Mouse (Mus musculus) kidney, postnatal 0 days (tissue): ENCODE data around the gene Zfp800. TPM values are rescaled to one million over a fixed set of nuclear protein-coding genes. Genes with fewer than 3 reads are reported as not detected.
A peak's percentile ranks its signal among the peaks of the same experiment; 100 is the strongest.

Source experiments
- ATAC-seq: fragments of 200-750 bp; cut with Nextera tagmentation; replicated peaks from 2 replicates; pipeline ENCODE4 v1.8.0; 2017; ENCODE audit warnings: low read depth, moderate number of reproducible peaks, moderate TSS enrichment, moderate library complexity; ENCODE audit not compliant: low FRiP score
- DNase-seq: peaks from one replicate; pipeline ENCODE4 v3.0.0-alpha.2; 2016; ENCODE audit warnings: low spot score
- H3K27ac ChIP-seq: fragments of 300-500 bp; sonication (generic); 2 replicates; pipeline ENCODE4 v1.5.1; 2014; ENCODE audit warnings: mild to moderate bottlenecking
- H3K27me3 ChIP-seq: fragments of 300-500 bp; sonication (generic); 2 replicates; pipeline ENCODE4 v1.6.1; 2014; ENCODE audit warnings: low read length, mixed read lengths; ENCODE audit not compliant: insufficient read depth
- H3K36me3 ChIP-seq: fragments of 300-500 bp; sonication (generic); 2 replicates; pipeline ENCODE4 v1.6.1; 2014; ENCODE audit warnings: low read length, mixed read lengths; ENCODE audit not compliant: insufficient read depth
- H3K4me1 ChIP-seq: fragments of 300-500 bp; sonication (generic); replicated peaks from 2 replicates; pipeline ENCODE4 v1.6.1; 2014; ENCODE audit warnings: antibody characterized with exemption, low read length, mixed read lengths; ENCODE audit not compliant: insufficient read depth
- H3K4me2 ChIP-seq: fragments of 300-500 bp; sonication (generic); 2 replicates; pipeline ENCODE4 v1.6.1; 2014; ENCODE audit warnings: mild to moderate bottlenecking, low read length, moderate library complexity, mixed read lengths
- H3K4me3 ChIP-seq: fragments of 300-500 bp; sonication (generic); replicated peaks from 2 replicates; pipeline ENCODE4 v1.5.1; 2014; ENCODE audit warnings: low read depth, low read length
- H3K9ac ChIP-seq: fragments of 300-500 bp; sonication (generic); 2 replicates; pipeline ENCODE4 v1.6.1; 2014; ENCODE audit warnings: low read depth, low read length
- H3K9me3 ChIP-seq: fragments of 300-500 bp; sonication (generic); replicated peaks from 2 replicates; pipeline ENCODE4 v1.6.1; 2016; ENCODE audit warnings: low read length, inconsistent platforms, mixed read lengths
- CTCF ChIP-seq: IDR thresholded peaks from 2 replicates; pipeline ENCODE4 v1.5.1; 2016; ENCODE audit warnings: antibody characterized with exemption, low read depth, mild to moderate bottlenecking, moderate library complexity
- WGBS: fragments of 180-500 bp; shearing (Covaris S2); extraction: QIAGEN DNeasy Blood & Tissue Kit; methylation state at CpG from one replicate; pipeline ENCODE4 v1.1.7; 2014; 5-methylcytosine and 5-hydroxymethylcytosine counted together
- polyA plus RNA-seq: library from polyadenylated mRNA; unstranded; fragments of >200 nt; fragmentation: Nextera tagmentation; extraction: Ambion mirVana; gene quantifications from 2 replicates; pipeline ENCODE4 v1.2.1, GENCODE M21; 2015

Gene Zfp800
- polyA plus RNA-seq, 1 experiment from 2014 or later: 24.4 TPM

- ATAC-seq: no peak
- H3K36me3 ChIP-seq: no peaks in the 10 kb centered on the region
- no peak for TF ChIP-seq CTCF
- no peak for DNase-seq
- no peak overlapping the region for H3K9ac ChIP-seq
- H3K27me3 ChIP-seq: no peaks in the 10 kb centered on the region
- no peaks in the 10 kb centered on the region for H3K4me1 ChIP-seq
- no peak overlapping the region for H3K27ac ChIP-seq
- H3K4me2 ChIP-seq: no peak overlapping the region
- no peaks in the 10 kb centered on the region for H3K9me3 ChIP-seq
- 79% methylated on average over 3 of the region's 3 CpGs for WGBS
- no peak overlapping the region for H3K4me3 ChIP-seq
Observed at GRCm38 (mm10) chr6:28308929-28309328, 88.9 kb downstream of the Zfp800 start.

GRCm38 (mm10) chr6:28306702-28307101 lies 91.1 kb downstream of the Zfp800 start:
- no peak overlapping the region for H3K4me2 ChIP-seq
- no peak overlapping the region for H3K9ac ChIP-seq
- no peaks in the 10 kb centered on the region for H3K27me3 ChIP-seq
- no peak for TF ChIP-seq CTCF
- H3K36me3 ChIP-seq: no peaks in the 10 kb centered on the region
- no peak overlapping the region for H3K27ac ChIP-seq
- ATAC-seq: no peak
- H3K9me3 ChIP-seq: no peaks in the 10 kb centered on the region
- WGBS: 76% methylated on average over 2 of the region's 2 CpGs
- H3K4me3 ChIP-seq: no peak overlapping the region
- H3K4me1 ChIP-seq: no peaks in the 10 kb centered on the region
- no peak for DNase-seq

- no peak overlapping the region for H3K27ac ChIP-seq
- no peak for ATAC-seq
- no peaks in the 10 kb centered on the region for H3K27me3 ChIP-seq
- H3K4me3 ChIP-seq: no peak overlapping the region
- WGBS: 33% methylated on average over 8 of the region's 8 CpGs
- H3K9me3 ChIP-seq: no peaks in the 10 kb centered on the region
- no peak for DNase-seq
- no peaks in the 10 kb centered on the region for H3K36me3 ChIP-seq
- H3K4me2 ChIP-seq: no peak overlapping the region
- H3K4me1 ChIP-seq: no peaks in the 10 kb centered on the region
- no peak for TF ChIP-seq CTCF
- no peak overlapping the region for H3K9ac ChIP-seq
Observed at GRCm38 (mm10) chr6:28296306-28296705, 101.5 kb downstream of the Zfp800 start.

GRCm38 (mm10) chr6:28295581-28295980 lies 102.2 kb downstream of the Zfp800 start:
- 72% methylated on average over 7 of the region's 7 CpGs for WGBS
- ATAC-seq: no peak

DNA sequence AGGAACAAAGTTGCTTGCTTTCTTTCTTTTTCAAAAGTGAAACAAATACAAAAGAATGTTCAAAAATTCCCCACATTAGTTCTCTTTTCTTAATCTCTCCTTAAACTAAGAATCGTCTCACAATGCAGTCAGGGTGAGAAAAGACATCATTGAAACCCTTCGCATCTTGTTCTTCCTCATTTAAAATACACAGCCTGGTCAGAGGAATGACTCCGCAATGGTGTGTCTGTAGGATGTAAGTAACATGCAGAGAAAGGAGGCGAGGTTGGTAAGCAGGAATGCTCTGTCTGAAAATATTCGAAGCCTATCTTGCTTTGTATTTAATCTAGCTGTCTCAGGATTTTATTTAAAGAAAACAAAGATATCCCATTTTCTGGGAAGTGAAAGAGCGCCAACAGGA lies 105.0 kb downstream of the Zfp800 start:
- H3K4me2 ChIP-seq: no peak overlapping the region
- H3K9me3 ChIP-seq: no peaks in the 10 kb centered on the region
- TF ChIP-seq CTCF: no peak
- no peak overlapping the region for H3K9ac ChIP-seq
- no peak overlapping the region for H3K4me3 ChIP-seq
- DNase-seq: no peak
- no peaks in the 10 kb centered on the region for H3K36me3 ChIP-seq
- H3K27me3 ChIP-seq: no peaks in the 10 kb centered on the region
- no peak overlapping the region for H3K27ac ChIP-seq
- H3K4me1 ChIP-seq: no peaks in the 10 kb centered on the region
- no peak for ATAC-seq
- WGBS: 77% methylated on average over 6 of the region's 6 CpGs

More at GRCm38 (mm10) chr6:28295581-28295980, 102.2 kb downstream of the Zfp800 start:
- TF ChIP-seq CTCF: no peak
- Histone ChIP-seq H3K9ac (no peak overlapping the region), H3K9me3 (no peaks in the 10 kb centered on the region), H3K4me3 (no peak overlapping the region), H3K27ac (no peak overlapping the region), H3K27me3 (no peaks in the 10 kb centered on the region), H3K4me2 (no peak overlapping the region), H3K4me1 (no peaks in the 10 kb centered on the region), H3K36me3 (no peaks in the 10 kb centered on the region)
- no peak for DNase-seq

GRCm38 (mm10) chr6:28279886-28280285 lies 117.9 kb downstream of the Zfp800 start:
- Histone ChIP-seq H3K36me3 (no peaks in the 10 kb centered on the region), H3K27me3 (no peaks in the 10 kb centered on the region), H3K4me3 (no peak overlapping the region), H3K27ac (no peak overlapping the region), H3K4me2 (no peak overlapping the region), H3K4me1 (no peaks in the 10 kb centered on the region), H3K9ac (no peak overlapping the region), H3K9me3 (no peaks in the 10 kb centered on the region)
- 77% methylated on average over 2 of the region's 2 CpGs for WGBS
- DNase-seq (no peak), ATAC-seq (no peak)
- no peak for TF ChIP-seq CTCF

DNA sequence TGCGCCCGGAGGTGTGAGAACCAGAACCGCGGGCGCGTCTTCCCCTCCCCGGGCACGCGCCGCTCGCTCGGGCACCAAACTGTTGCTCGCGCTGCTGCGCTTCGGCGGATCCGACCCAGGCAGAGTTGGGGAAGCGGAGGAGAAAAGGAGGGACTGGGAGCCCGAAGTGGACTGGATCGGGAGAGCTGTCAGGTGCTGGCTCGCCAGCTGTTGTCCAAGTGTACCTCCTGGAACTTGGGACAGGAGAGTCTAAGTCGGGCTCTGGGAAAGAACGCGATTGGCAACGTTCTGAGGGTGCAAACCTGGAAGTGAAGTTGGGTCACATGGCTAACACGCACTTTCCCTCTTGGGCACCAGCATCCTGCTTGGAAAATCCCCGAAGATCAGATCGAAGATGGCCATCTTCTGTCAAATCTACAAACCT lies 135.6 kb downstream of the Zfp800 start:
- peak; percentile 68 for ATAC-seq
- under 1% methylated on average over 26 of the region's 29 CpGs for WGBS
- peak overlapping the region; percentile 87 for H3K4me3 ChIP-seq
- H3K4me2 ChIP-seq: peak overlapping the region; percentile 96
- TF ChIP-seq CTCF: no peak
- no peak for DNase-seq
- peak overlapping the region; percentile 71 for H3K9ac ChIP-seq
- H3K4me1 ChIP-seq: no peaks in the 10 kb centered on the region
- H3K36me3 ChIP-seq: no peaks in the 10 kb centered on the region
- H3K27me3 ChIP-seq: no peaks in the 10 kb centered on the region
- peak overlapping the region; percentile 91 for H3K27ac ChIP-seq
- H3K9me3 ChIP-seq: no peaks in the 10 kb centered on the region
